Mouse (Mus musculus) myocyte (in vitro differentiated cells): ENCODE measurements around the gene Fam129b.

Experiments used
- CEBPB ChIP-seq: IDR thresholded peaks from 2 replicates; pipeline ENCODE4 v1.6.1; 2011; ENCODE audit warnings: mild to moderate bottlenecking, moderate library complexity; ENCODE audit not compliant: poor library complexity, insufficient read depth, severe bottlenecking
- POLR2A ChIP-seq: IDR thresholded peaks from one replicate; pipeline ENCODE4 v1.6.1; 2011; ENCODE audit warnings: low read depth, mild to moderate bottlenecking, control low read depth, moderate library complexity; ENCODE audit not compliant: insufficient read length
- USF1 ChIP-seq: IDR thresholded peaks from one replicate; pipeline ENCODE4 v1.6.1; 2011; ENCODE audit warnings: low read depth, mild to moderate bottlenecking, control low read depth, moderate library complexity

- no peak for TF ChIP-seq POLR2A
- TF ChIP-seq CEBPB: no peak
- TF ChIP-seq USF1: no peak
Observed at GRCm38 (mm10) chr2:32847468-32847821, 28.5 kb upstream of the Fam129b start.
